Mouse (Mus musculus) midbrain, embryonic 14.5 days (tissue): ENCODE measurements around the gene Orai3. TPM values are rescaled to one million over a fixed set of nuclear protein-coding genes. Genes with fewer than 3 reads are reported as not detected.

Source experiments
- ATAC-seq: fragments of 200-750 bp; cut with Nextera tagmentation; 2 replicates; pipeline ENCODE4 v1.8.0; 2017; ENCODE audit warnings: moderate number of reproducible peaks, moderate library complexity; ENCODE audit not compliant: low FRiP score, low TSS enrichment
- DNase-seq: peaks from one replicate; pipeline ENCODE4 v3.0.0-alpha.2; 2015
- H3K27ac ChIP-seq: fragments of 300-500 bp; sonication (generic); replicated peaks from 2 replicates; pipeline ENCODE4 v1.5.1; 2014; ENCODE audit warnings: mild to moderate bottlenecking, low read depth, low read length, moderate library complexity
- H3K27me3 ChIP-seq: fragments of 300-500 bp; sonication (generic); 2 replicates; pipeline ENCODE4 v1.6.1; 2014; ENCODE audit warnings: low read length, control low read depth, mixed read lengths; ENCODE audit not compliant: control insufficient read depth, insufficient read depth
- H3K36me3 ChIP-seq: fragments of 300-500 bp; sonication (generic); 2 replicates; pipeline ENCODE4 v1.6.1; 2014; ENCODE audit warnings: low read length, control low read depth; ENCODE audit not compliant: control insufficient read depth, insufficient read depth
- H3K4me1 ChIP-seq: fragments of 300-500 bp; sonication (generic); 2 replicates; pipeline ENCODE4 v1.6.1; 2014; ENCODE audit warnings: mild to moderate bottlenecking, antibody characterized with exemption, low read length, control low read depth; ENCODE audit not compliant: control insufficient read depth, insufficient read depth
- H3K4me2 ChIP-seq: fragments of 300-500 bp; sonication (generic); 2 replicates; pipeline ENCODE4 v1.6.1; 2014; ENCODE audit warnings: mild to moderate bottlenecking, low read length, moderate library complexity
- H3K4me3 ChIP-seq: fragments of 300-500 bp; sonication (generic); replicated peaks from 2 replicates; pipeline ENCODE4 v1.5.1; 2014; ENCODE audit warnings: low read depth, low read length
- H3K9ac ChIP-seq: fragments of 300-500 bp; sonication (generic); replicated peaks from 2 replicates; pipeline ENCODE4 v1.6.1; 2014; ENCODE audit warnings: mild to moderate bottlenecking, low read length, moderate library complexity
- H3K9me3 ChIP-seq: fragments of 300-500 bp; sonication (generic); 2 replicates; pipeline ENCODE4 v1.6.1; 2016; ENCODE audit warnings: low read length, control low read depth, mixed read lengths; ENCODE audit not compliant: control insufficient read depth
- WGBS: fragments of 180-500 bp; shearing (Covaris S2); extraction: QIAGEN DNeasy Blood & Tissue Kit; methylation state at CpG from one replicate; pipeline ENCODE4 v1.1.7; 2014; 5-methylcytosine and 5-hydroxymethylcytosine counted together
- polyA plus RNA-seq: library from polyadenylated mRNA; unstranded; fragments of >200 nt; fragmentation: Nextera tagmentation; extraction: Ambion mirVana; gene quantifications from 2 replicates; pipeline ENCODE4 v1.2.1, GENCODE M21; 2014

Orai3 gene
- polyA plus RNA-seq, 1 experiment from 2014 or later = 3.4 TPM

- WGBS = under 1% methylated on average over 23 of the region's 23 CpGs
- peak; percentile 72 for ATAC-seq
Observed at GRCm38 (mm10) chr7:127776426-127776825, 6.8 kb downstream of the Orai3 start, which contains the start of gene Setd1a. Gene Setd1a, plus strand, starts transcription at chr7:127776670.

GRCm38 (mm10) chr7:127776878-127777473 lies 7.4 kb downstream of the Orai3 start:
- H3K36me3 ChIP-seq = peaks cover 31% of the 10 kb centered on the region
- peaks cover 7% of the 10 kb centered on the region for H3K4me1 ChIP-seq
- WGBS = under 1% methylated on average over 69 of the region's 70 CpGs
- H3K4me3 ChIP-seq = peak overlapping the region; percentile 89
- peak; percentile 99 for DNase-seq
- H3K27me3 ChIP-seq = no peaks in the 10 kb centered on the region
- H3K9me3 ChIP-seq = no peaks in the 10 kb centered on the region
- ATAC-seq = peak; percentile 93
- H3K9ac ChIP-seq = peak overlapping the region; percentile 91
- H3K27ac ChIP-seq = peak overlapping the region; percentile 95
- H3K4me2 ChIP-seq = peak overlapping the region; percentile 66

More at GRCm38 (mm10) chr7:127776426-127776825, 6.8 kb downstream of the Orai3 start, which contains the start of gene Setd1a:
- peak; percentile 93 for DNase-seq
- Histone ChIP-seq H3K27ac (peak within 1 kb of the TSS; percentile 95), H3K36me3 (peaks cover 25% of the 10 kb centered on the region), H3K4me1 (peaks cover 7% of the 10 kb centered on the region), H3K4me3 (peak within 1 kb of the TSS; percentile 89), H3K4me2 (peak within 1 kb of the TSS; percentile 66), H3K9ac (peak within 1 kb of the TSS; percentile 91), H3K9me3 (no peaks in the 10 kb centered on the region), H3K27me3 (no peaks in the 10 kb centered on the region)

GRCm38 (mm10) chr7:127777474-127778266 lies 8.1 kb downstream of the Orai3 start:
- DNase-seq (peak; percentile 75), ATAC-seq (peak; percentile 57)
- H3K36me3 ChIP-seq = peaks cover 38% of the 10 kb centered on the region

GRCm38 (mm10) chr7:127778350-127778749 lies 8.7 kb downstream of the Orai3 start:
- 78% methylated on average over 4 of the region's 4 CpGs for WGBS
- Histone ChIP-seq H3K9ac (peak overlapping the region; percentile 91; the same call in 1 of the 2 replicates), H3K27ac (no peak overlapping the region), H3K4me2 (peak overlapping the region; percentile 66), H3K27me3 (no peaks in the 10 kb centered on the region), H3K36me3 (peaks cover 41% of the 10 kb centered on the region), H3K4me3 (peak overlapping the region; percentile 89), H3K9me3 (no peaks in the 10 kb centered on the region), H3K4me1 (peaks cover 7% of the 10 kb centered on the region)
- DNase-seq (no peak), ATAC-seq (no peak)

More at GRCm38 (mm10) chr7:127777474-127778266, 8.1 kb downstream of the Orai3 start:
- 3% methylated on average over 62 of the region's 66 CpGs for WGBS
- peak overlapping the region; percentile 95 for H3K27ac ChIP-seq
- peak overlapping the region; percentile 91 for H3K9ac ChIP-seq
- no peaks in the 10 kb centered on the region for H3K27me3 ChIP-seq
- no peaks in the 10 kb centered on the region for H3K9me3 ChIP-seq
- peak overlapping the region; percentile 66 for H3K4me2 ChIP-seq
- H3K4me3 ChIP-seq = peak overlapping the region; percentile 89
- peaks cover 7% of the 10 kb centered on the region for H3K4me1 ChIP-seq

GRCm38 (mm10) chr7:127785308-127785707 lies 15.7 kb downstream of the Orai3 start, which contains the start of gene Gm49388:
Gene Gm49388, plus strand, starts transcription at chr7:127785608.
- Histone ChIP-seq H3K27me3 (no peaks in the 10 kb centered on the region), H3K4me3 (no peak within 1 kb of the TSS), H3K4me1 (no peaks in the 10 kb centered on the region), H3K9me3 (no peaks in the 10 kb centered on the region), H3K4me2 (no peak within 1 kb of the TSS), H3K27ac (no peak within 1 kb of the TSS), H3K9ac (no peak within 1 kb of the TSS), H3K36me3 (peaks cover 96% of the 10 kb centered on the region)
- WGBS = 97% methylated on average over 7 of the region's 7 CpGs
- DNase-seq = no peak
- ATAC-seq = no peak

- 96% methylated on average over 23 of the region's 23 CpGs for WGBS
- no peaks in the 10 kb centered on the region for H3K27me3 ChIP-seq
- ATAC-seq (no peak), DNase-seq (no peak)
- no peak overlapping the region for H3K4me3 ChIP-seq
- H3K27ac ChIP-seq = no peak overlapping the region
- 0 out of 2 replicates have a peak, but pooled peaks cover 3% of the 10 kb centered on the region for H3K4me1 ChIP-seq
- no peaks in the 10 kb centered on the region for H3K9me3 ChIP-seq
- peaks cover 79% of the 10 kb centered on the region for H3K36me3 ChIP-seq
- no peak overlapping the region for H3K4me2 ChIP-seq
- no peak overlapping the region for H3K9ac ChIP-seq
Observed at GRCm38 (mm10) chr7:127797076-127797845, 27.6 kb downstream of the Orai3 start.

- H3K36me3 ChIP-seq = peaks cover 72% of the 10 kb centered on the region
- no peak for DNase-seq
Observed at GRCm38 (mm10) chr7:127798591-127798990, 29.0 kb downstream of the Orai3 start.

GRCm38 (mm10) chr7:127799211-127799610 lies 29.6 kb downstream of the Orai3 start:
- H3K4me1 ChIP-seq = 0 out of 2 replicates have a peak, but pooled peaks cover 3% of the 10 kb centered on the region
- no peak overlapping the region for H3K9ac ChIP-seq
- ATAC-seq (no peak), DNase-seq (no peak)
- 93% methylated on average over 13 of the region's 13 CpGs for WGBS
- H3K4me2 ChIP-seq = no peak overlapping the region
- no peak overlapping the region for H3K4me3 ChIP-seq
- H3K9me3 ChIP-seq = no peaks in the 10 kb centered on the region
- no peaks in the 10 kb centered on the region for H3K27me3 ChIP-seq
- peaks cover 66% of the 10 kb centered on the region for H3K36me3 ChIP-seq
- H3K27ac ChIP-seq = no peak overlapping the region

More at GRCm38 (mm10) chr7:127798591-127798990, 29.0 kb downstream of the Orai3 start:
- H3K4me2 ChIP-seq = no peak overlapping the region
- no peak overlapping the region for H3K27ac ChIP-seq
- H3K27me3 ChIP-seq = no peaks in the 10 kb centered on the region
- no peak overlapping the region for H3K9ac ChIP-seq
- H3K4me1 ChIP-seq = 0 out of 2 replicates have a peak, but pooled peaks cover 3% of the 10 kb centered on the region
- no peaks in the 10 kb centered on the region for H3K9me3 ChIP-seq
- ATAC-seq = no peak
- 91% methylated on average over 4 of the region's 4 CpGs for WGBS
- no peak overlapping the region for H3K4me3 ChIP-seq
